Mouse (Mus musculus): Measurements from ENCODE around the gene Tex30. TPM values are rescaled to one million over a fixed set of nuclear protein-coding genes. Genes with fewer than 3 reads are reported as not detected.

The Tex30 gene
- 59.3 and 66.1 TPM in 2 replicates for polyA plus RNA-seq (2015; fragmentation: Nextera tagmentation; extraction: Ambion mirVana)

DNA sequence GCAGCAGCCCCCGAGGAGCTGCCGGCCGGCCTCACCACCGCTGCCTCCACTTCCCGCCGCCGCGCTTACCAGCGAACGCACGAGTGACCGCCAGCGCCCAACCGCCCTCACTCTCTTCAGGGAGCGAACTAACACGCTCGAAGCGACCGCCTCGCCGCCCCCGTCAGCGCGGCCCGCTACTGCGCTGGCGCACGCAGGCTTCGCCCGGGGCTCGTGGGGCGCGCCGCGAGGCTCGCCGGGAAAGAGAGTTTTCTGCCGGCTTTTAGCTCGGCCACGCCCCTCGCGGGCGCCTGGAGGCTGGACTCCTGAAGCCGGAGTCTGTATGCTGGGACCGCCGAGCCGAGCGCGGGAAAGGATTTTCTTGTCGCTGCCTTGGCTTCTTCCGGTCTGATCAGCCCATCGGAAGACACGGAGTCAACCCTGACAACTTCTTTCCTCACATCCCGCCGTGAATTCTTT lies at the start of gene Tex30:
Gene Tex30 (minus strand): TSS at position 183 of the 459 bp plus-strand sequence.
- WGBS, result under 1% methylated on average over 55 of the region's 55 CpGs

DNA sequence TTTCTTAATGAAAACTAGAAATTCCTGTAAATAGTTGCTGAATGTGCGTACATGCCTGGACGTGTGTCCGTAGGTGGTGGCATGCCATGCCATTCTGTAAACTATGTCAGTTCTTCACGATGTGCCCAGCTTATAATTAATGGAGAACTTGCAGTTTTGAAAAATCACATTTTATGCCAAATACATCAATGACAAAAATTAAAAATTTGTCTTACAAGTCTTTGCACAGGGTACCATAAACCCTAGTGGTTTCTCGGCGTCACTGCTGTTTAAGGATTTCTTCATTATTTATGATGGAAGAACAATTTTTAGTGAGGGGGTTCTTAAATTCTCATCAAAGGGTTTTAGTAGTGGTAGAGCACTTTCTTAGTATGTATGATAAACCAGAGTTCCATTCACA lies 46.5 kb upstream of the Tex30 start:
- H3K27me3 ChIP-seq, result no peaks in the 10 kb centered on the region
- H3K9ac ChIP-seq, result no peak overlapping the region
- no peak for ATAC-seq (ENCODE audit: insufficient number of reproducible peaks, low FRiP score, low TSS enrichment, low read depth)
- 25% methylated on average over 6 of the region's 6 CpGs for WGBS
- peak overlapping the region; percentile 62 for H3K4me2 ChIP-seq (replicated peaks)
- no peaks in the 10 kb centered on the region for H3K9me3 ChIP-seq (replicated peaks)
- H3K4me3 ChIP-seq (replicated peaks), result peak overlapping the region; percentile 89
- H3K36me3 ChIP-seq, result 0 out of 2 replicates have a peak, but pooled peaks cover 4% of the 10 kb centered on the region
- 0 out of 2 replicates have a peak overlapping the region, but pooled peaks have one; percentile 97 for H3K27ac ChIP-seq (replicated peaks)
- peaks cover 10% of the 10 kb centered on the region; the same call in 1 of the 2 replicates for H3K4me1 ChIP-seq

More for the DNA sequence above, at the start of gene Tex30:
- Histone ChIP-seq H3K9ac (peak within 1 kb of the TSS; percentile 89), H3K27me3 (no peaks in the 10 kb centered on the region), H3K27ac (replicated peaks) (peak within 1 kb of the TSS; percentile 89), H3K9me3 (replicated peaks) (no peaks in the 10 kb centered on the region), H3K4me2 (replicated peaks) (peak within 1 kb of the TSS; percentile 70), H3K4me1 (peaks cover 9% of the 10 kb centered on the region), H3K4me3 (replicated peaks) (peak within 1 kb of the TSS; percentile 97), H3K36me3 (peaks cover 16% of the 10 kb centered on the region)
- peak; percentile 97 for ATAC-seq (ENCODE audit: insufficient number of reproducible peaks, low FRiP score, low TSS enrichment, low read depth)

- no peaks in the 10 kb centered on the region for H3K27me3 ChIP-seq
- peaks cover 10% of the 10 kb centered on the region; the same call in 1 of the 2 replicates for H3K4me1 ChIP-seq
- H3K9me3 ChIP-seq (replicated peaks), result no peaks in the 10 kb centered on the region
- H3K4me2 ChIP-seq (replicated peaks), result peak within 1 kb of the TSS; percentile 62
- peak; percentile 95 for ATAC-seq (ENCODE audit: insufficient number of reproducible peaks, low FRiP score, low TSS enrichment, low read depth)
- under 1% methylated on average over 66 of the region's 66 CpGs for whole genome bisulfite sequencing
- peaks cover 12% of the 10 kb centered on the region for H3K36me3 ChIP-seq
- peak within 1 kb of the TSS; percentile 97 for H3K27ac ChIP-seq (replicated peaks)
- H3K4me3 ChIP-seq (replicated peaks), result peak within 1 kb of the TSS; percentile 89
- H3K9ac ChIP-seq, result peak within 1 kb of the TSS; percentile 98
Observed at GRCm38 (mm10) chr1:44147563-44148381, 45.5 kb upstream of the Tex30 start, which contains the start of gene Ercc5. Ercc5 (plus strand) TSS chr1:44147744.

DNA sequence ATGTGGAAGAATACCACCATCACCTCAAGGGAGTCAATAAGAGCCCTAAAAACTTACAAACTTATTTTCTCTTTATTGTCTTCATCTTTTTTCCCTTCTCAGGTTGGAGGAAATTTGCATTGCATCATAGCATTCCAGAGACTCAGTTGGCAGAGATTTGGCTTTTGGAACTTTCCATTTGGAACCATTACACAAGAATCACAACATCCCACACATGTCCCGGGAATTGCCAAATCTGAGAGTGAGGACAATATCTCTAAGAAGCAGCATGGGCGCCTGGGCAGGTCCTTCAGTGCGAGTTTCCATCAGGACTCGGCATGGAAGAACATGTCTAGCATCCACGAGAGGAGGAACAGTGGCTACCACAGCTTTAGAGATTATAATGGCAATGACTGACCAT lies 40.5 kb upstream of the Tex30 start:
- H3K27ac ChIP-seq (replicated peaks), result no peak overlapping the region
- H3K27me3 ChIP-seq, result no peaks in the 10 kb centered on the region
- no peaks in the 10 kb centered on the region for H3K9me3 ChIP-seq (replicated peaks)
- H3K9ac ChIP-seq, result no peak overlapping the region
- H3K4me2 ChIP-seq (replicated peaks), result no peak overlapping the region
- ATAC-seq (ENCODE audit: insufficient number of reproducible peaks, low FRiP score, low TSS enrichment, low read depth), result no peak
- no peak overlapping the region for H3K4me3 ChIP-seq (replicated peaks)
- peaks cover 46% of the 10 kb centered on the region for H3K36me3 ChIP-seq
- 0 out of 2 replicates have a peak, but pooled peaks cover 5% of the 10 kb centered on the region for H3K4me1 ChIP-seq
- 88% methylated on average over 5 of the region's 5 CpGs for whole genome bisulfite sequencing

DNA sequence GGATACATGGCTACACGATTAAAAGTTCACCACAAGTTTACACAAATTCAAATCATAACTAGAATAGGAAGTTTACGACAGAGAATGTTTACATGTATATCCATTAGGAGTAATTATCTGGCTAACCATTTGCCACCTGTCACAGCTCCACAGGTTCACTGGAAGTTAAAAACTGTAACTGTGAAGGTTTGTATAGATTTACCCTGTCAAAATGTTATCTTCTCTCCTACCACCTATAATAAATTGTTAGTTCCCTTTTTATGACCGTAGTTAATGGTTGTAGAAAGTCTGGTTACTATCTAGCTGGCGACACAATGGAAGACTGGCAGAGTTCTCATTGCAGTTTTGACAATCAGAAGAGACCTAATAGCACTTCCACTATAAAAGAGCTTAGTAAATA lies 38.0 kb upstream of the Tex30 start:
- Histone ChIP-seq H3K4me3 (replicated peaks) (no peak overlapping the region), H3K27ac (replicated peaks) (no peak overlapping the region), H3K4me1 (no peaks in the 10 kb centered on the region), H3K36me3 (peaks cover 56% of the 10 kb centered on the region), H3K9me3 (replicated peaks) (no peaks in the 10 kb centered on the region), H3K4me2 (replicated peaks) (no peak overlapping the region), H3K27me3 (no peaks in the 10 kb centered on the region), H3K9ac (no peak overlapping the region)
- 86% methylated on average over 4 of the region's 4 CpGs for WGBS
- no peak for ATAC-seq (ENCODE audit: insufficient number of reproducible peaks, low FRiP score, low TSS enrichment, low read depth)

- no peaks in the 10 kb centered on the region for H3K4me1 ChIP-seq
- no peak for ATAC-seq (ENCODE audit: insufficient number of reproducible peaks, low FRiP score, low TSS enrichment, low read depth)
- no peak overlapping the region for H3K4me3 ChIP-seq (replicated peaks)
- no peak overlapping the region for H3K27ac ChIP-seq (replicated peaks)
- no peak overlapping the region for H3K9ac ChIP-seq
- H3K9me3 ChIP-seq (replicated peaks), result no peaks in the 10 kb centered on the region
- H3K36me3 ChIP-seq, result peaks cover 40% of the 10 kb centered on the region
- WGBS, result 89% methylated on average over 4 of the region's 4 CpGs
- no peak overlapping the region for H3K4me2 ChIP-seq (replicated peaks)
- H3K27me3 ChIP-seq, result no peaks in the 10 kb centered on the region
Observed at GRCm38 (mm10) chr1:44129929-44130581, 27.8 kb upstream of the Tex30 start.

GRCm38 (mm10) chr1:44125590-44125989 lies 23.3 kb upstream of the Tex30 start:
- peaks cover 34% of the 10 kb centered on the region for H3K36me3 ChIP-seq
- no peak overlapping the region for H3K4me2 ChIP-seq (replicated peaks)
- H3K9me3 ChIP-seq (replicated peaks), result no peaks in the 10 kb centered on the region
- no peak overlapping the region for H3K27ac ChIP-seq (replicated peaks)
- H3K9ac ChIP-seq, result no peak overlapping the region
- 96% methylated on average over 4 of the region's 4 CpGs for WGBS
- 0 out of 2 replicates have a peak, but pooled peaks cover 3% of the 10 kb centered on the region for H3K4me1 ChIP-seq
- ATAC-seq (ENCODE audit: insufficient number of reproducible peaks, low FRiP score, low TSS enrichment, low read depth), result no peak
- no peaks in the 10 kb centered on the region for H3K27me3 ChIP-seq
- H3K4me3 ChIP-seq (replicated peaks), result no peak overlapping the region

DNA sequence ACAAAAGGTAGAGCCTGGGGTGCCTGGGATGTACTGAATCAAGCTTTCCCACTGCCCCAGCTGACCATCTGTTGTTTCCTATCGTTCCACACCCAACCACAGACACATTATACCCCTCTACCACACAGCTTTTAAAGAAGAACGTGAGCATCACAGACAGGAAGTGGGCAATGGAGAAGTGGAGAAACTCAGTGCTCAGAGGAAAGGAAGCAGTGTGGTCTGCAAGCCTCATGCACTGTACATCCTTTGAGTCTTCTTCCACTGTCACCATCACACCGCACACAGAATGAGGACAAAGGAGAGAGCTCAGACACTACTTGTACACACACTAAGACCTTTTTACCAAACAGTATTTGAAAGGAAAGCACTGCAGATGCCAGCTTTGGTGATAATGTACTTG lies 20.0 kb upstream of the Tex30 start:
- Histone ChIP-seq H3K9me3 (replicated peaks) (no peaks in the 10 kb centered on the region), H3K36me3 (peaks cover 18% of the 10 kb centered on the region), H3K27ac (replicated peaks) (no peak overlapping the region), H3K4me2 (replicated peaks) (no peak overlapping the region), H3K9ac (no peak overlapping the region), H3K4me1 (peaks cover 6% of the 10 kb centered on the region; the same call in 1 of the 2 replicates), H3K4me3 (replicated peaks) (no peak overlapping the region), H3K27me3 (no peaks in the 10 kb centered on the region)
- ATAC-seq (ENCODE audit: insufficient number of reproducible peaks, low FRiP score, low TSS enrichment, low read depth), result no peak
- 74% methylated on average over 3 of the region's 3 CpGs for WGBS

GRCm38 (mm10) chr1:44120074-44120406 lies 17.8 kb upstream of the Tex30 start:
- Histone ChIP-seq H3K27ac (replicated peaks) (peak overlapping the region; percentile 97), H3K4me3 (replicated peaks) (peak overlapping the region; percentile 84), H3K4me1 (peaks cover 6% of the 10 kb centered on the region; the same call in 1 of the 2 replicates), H3K9ac (peak overlapping the region; percentile 72), H3K4me2 (replicated peaks) (peak overlapping the region; percentile 87), H3K36me3 (peaks cover 12% of the 10 kb centered on the region), H3K27me3 (no peaks in the 10 kb centered on the region), H3K9me3 (replicated peaks) (no peaks in the 10 kb centered on the region)
- 3% methylated on average over 6 of the region's 6 CpGs for WGBS
- peak; percentile 9; the same call in 1 of the 2 replicates for ATAC-seq (ENCODE audit: insufficient number of reproducible peaks, low FRiP score, low TSS enrichment, low read depth)

GRCm38 (mm10) chr1:44119201-44120073 lies 17.2 kb upstream of the Tex30 start:
- 0% methylated on average over 40 of the region's 43 CpGs for WGBS
- peaks cover 18% of the 10 kb centered on the region for H3K36me3 ChIP-seq
- H3K27ac ChIP-seq (replicated peaks), result peak overlapping the region; percentile 97
- peak; percentile 90 for ATAC-seq (ENCODE audit: insufficient number of reproducible peaks, low FRiP score, low TSS enrichment, low read depth)
- H3K27me3 ChIP-seq, result no peaks in the 10 kb centered on the region
- H3K9me3 ChIP-seq (replicated peaks), result no peaks in the 10 kb centered on the region
- H3K4me3 ChIP-seq (replicated peaks), result peak overlapping the region; percentile 84
- peak overlapping the region; percentile 87 for H3K4me2 ChIP-seq (replicated peaks)
- peak overlapping the region; percentile 72 for H3K9ac ChIP-seq
- H3K4me1 ChIP-seq, result peaks cover 6% of the 10 kb centered on the region; the same call in 1 of the 2 replicates
